Mouse (Mus musculus) macrophage (primary cell): Measurements from ENCODE around the gene Bfsp1. TPM values are rescaled to one million over a fixed set of nuclear protein-coding genes. Genes with fewer than 3 reads are reported as not detected.

Source experiments
- H3K27ac ChIP-seq: fragments of 350-480 bp; formaldehyde crosslinking; 2 replicates; pipeline ENCODE4 v1.9.0; 2021
- H3K36me3 ChIP-seq: fragments of 350-480 bp; formaldehyde crosslinking; 2 replicates; pipeline ENCODE4 v1.9.0; 2021; ENCODE audit errors: inconsistent target
- H3K4me3 ChIP-seq: fragments of 350-480 bp; formaldehyde crosslinking; 2 replicates; pipeline ENCODE4 v1.9.0; 2021; ENCODE audit errors: inconsistent target
- H3K79me2 ChIP-seq: fragments of 350-480 bp; formaldehyde crosslinking; 2 replicates; pipeline ENCODE4 v1.9.0; 2021; ENCODE audit errors: inconsistent target
- WGBS: methylation state at CpG from one replicate; pipeline ENCODE4 v1.1.7; 2026; ENCODE audit warnings: inconsistent platforms; ENCODE audit not compliant: missing documents; 5-methylcytosine and 5-hydroxymethylcytosine counted together
- polyA plus RNA-seq: library from polyadenylated mRNA; stranded (reverse); fragments of 250-400 nt; gene quantifications from 3 replicates; pipeline ENCODE4 v1.2.4, GENCODE M21; 2018; ENCODE audit warnings: inconsistent platforms

The Bfsp1 gene
- polyA plus RNA-seq, 1 experiment from 2014 or later, result 0.10 TPM

DNA sequence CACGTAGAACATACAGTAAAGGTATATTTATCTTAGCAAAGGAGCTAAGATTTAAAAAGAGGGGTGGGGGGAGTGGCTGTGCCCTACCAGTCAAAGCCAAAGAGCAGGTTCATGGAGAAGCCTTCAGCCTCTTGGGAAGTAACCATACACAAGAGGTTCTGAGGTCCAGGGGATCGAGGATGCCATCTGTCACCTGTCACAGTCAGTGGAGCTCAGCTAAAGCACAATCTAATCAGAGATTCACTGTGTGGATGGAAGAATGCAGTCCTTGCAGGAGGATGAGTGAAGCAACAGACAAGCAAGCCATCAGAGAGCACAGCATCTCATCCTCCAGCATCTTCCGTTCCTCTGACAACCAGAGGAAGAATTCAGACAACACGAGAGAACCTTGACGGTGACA lies 73.1 kb downstream of the Bfsp1 start:
- no peaks in the 10 kb centered on the region for H3K79me2 ChIP-seq
- H3K36me3 ChIP-seq, result no peaks in the 10 kb centered on the region
- H3K4me3 ChIP-seq, result no peak overlapping the region
- 86% methylated on average over 5 of the region's 5 CpGs for WGBS
- H3K27ac ChIP-seq, result no peak overlapping the region

GRCm38 (mm10) chr2:143780310-143780709 lies 82.7 kb downstream of the Bfsp1 start:
- Histone ChIP-seq H3K36me3 (no peaks in the 10 kb centered on the region), H3K4me3 (no peak overlapping the region), H3K79me2 (no peaks in the 10 kb centered on the region), H3K27ac (no peak overlapping the region)
- WGBS, result 93% methylated on average over 2 of the region's 2 CpGs

Other genes with a start within 250 kb of the Bfsp1 start
- 154 to 176 TPM (median 162 TPM) in 3 replicates for gene Dstn, start 52.1 kb upstream of the Bfsp1 start, polyA plus RNA-seq
- 324 to 943 TPM (median 383 TPM) in 3 replicates for gene Rrbp1, start 148.1 kb upstream of the Bfsp1 start, polyA plus RNA-seq
- not detected in 3 replicates for gene Banf2, start 169.9 kb upstream of the Bfsp1 start, polyA plus RNA-seq